Mouse (Mus musculus): ENCODE data around the gene Wipf2.

Gene Wipf2

GRCm38 (mm10) chr11:98854659-98855058 lies 8.8 kb upstream of the Wipf2 start:
- DNase-seq, result no peak

- peak; percentile 95 for DNase-seq
Measured at GRCm38 (mm10) chr11:98858759-98859731, 4.4 kb upstream of the Wipf2 start.

GRCm38 (mm10) chr11:98863751-98864429 lies 452 bp downstream of the Wipf2 start:
- no peak for DNase-seq

GRCm38 (mm10) chr11:98867293-98867692 lies 3.9 kb downstream of the Wipf2 start:
- no peak for DNase-seq

GRCm38 (mm10) chr11:98869906-98870305 lies 6.5 kb downstream of the Wipf2 start:
- DNase-seq, result no peak

- DNase-seq, result peak; percentile 21
Measured at GRCm38 (mm10) chr11:98870791-98871190, 7.4 kb downstream of the Wipf2 start.

- DNase-seq, result no peak
Measured at GRCm38 (mm10) chr11:98871416-98871815, 8.0 kb downstream of the Wipf2 start.

GRCm38 (mm10) chr11:98872040-98872439 lies 8.6 kb downstream of the Wipf2 start:
- peak; percentile 32 for DNase-seq

- DNase-seq, result peak; percentile 84
Measured at GRCm38 (mm10) chr11:98873900-98874299, 10.5 kb downstream of the Wipf2 start.

GRCm38 (mm10) chr11:98877001-98877400 lies 13.6 kb downstream of the Wipf2 start:
- no peak for DNase-seq

- no peak for DNase-seq
Measured at GRCm38 (mm10) chr11:98887703-98888102, 24.3 kb downstream of the Wipf2 start.

GRCm38 (mm10) chr11:98889077-98889476 lies 25.6 kb downstream of the Wipf2 start:
- no peak for DNase-seq

- DNase-seq, result no peak
Measured at GRCm38 (mm10) chr11:98889977-98890376, 26.5 kb downstream of the Wipf2 start.

- no peak for DNase-seq
Measured at GRCm38 (mm10) chr11:98892426-98892825, 29.0 kb downstream of the Wipf2 start.

GRCm38 (mm10) chr11:98900529-98901125 lies 37.2 kb downstream of the Wipf2 start:
- DNase-seq, result no peak

GRCm38 (mm10) chr11:98902621-98903245 lies 39.3 kb downstream of the Wipf2 start:
- no peak for DNase-seq

- no peak for DNase-seq
Measured at GRCm38 (mm10) chr11:98904577-98904976, 41.1 kb downstream of the Wipf2 start.

- peak; percentile 28 for DNase-seq
Measured at GRCm38 (mm10) chr11:98905033-98905432, 41.6 kb downstream of the Wipf2 start.

- no peak for DNase-seq
Measured at GRCm38 (mm10) chr11:98905583-98905982, 42.1 kb downstream of the Wipf2 start.

- DNase-seq, result no peak
Measured at GRCm38 (mm10) chr11:98907063-98907436, 43.6 kb downstream of the Wipf2 start.

GRCm38 (mm10) chr11:98907437-98908173 lies 44.2 kb downstream of the Wipf2 start, which contains the start of gene Cdc6:
Gene Cdc6, plus strand, starts transcription at chr11:98907801.
- peak; percentile 96 for DNase-seq

GRCm38 (mm10) chr11:98909654-98910053 lies 46.2 kb downstream of the Wipf2 start:
- peak; percentile 82 for DNase-seq

All from lung, postnatal 14 days (tissue).